Mouse (Mus musculus): ENCODE measurements at regions not wholly inside any gene's neighbourhood (a gene's known extent, or its start where the extent isn't known, plus 50 kb on each side); places are given as distances from the start of the nearest gene placed in this dataset.

GRCm38 (mm10) chr3:14952169-14952729, 66.2 kb downstream of the Car2 start:
- no peak for DNase-seq (ENCODE audit: low spot score in 2 of 2)

GRCm38 (mm10) chr3:14952951-14953350, 66.9 kb downstream of the Car2 start:
- DNase-seq (ENCODE audit: low spot score in 2 of 2): no peak

DNA sequence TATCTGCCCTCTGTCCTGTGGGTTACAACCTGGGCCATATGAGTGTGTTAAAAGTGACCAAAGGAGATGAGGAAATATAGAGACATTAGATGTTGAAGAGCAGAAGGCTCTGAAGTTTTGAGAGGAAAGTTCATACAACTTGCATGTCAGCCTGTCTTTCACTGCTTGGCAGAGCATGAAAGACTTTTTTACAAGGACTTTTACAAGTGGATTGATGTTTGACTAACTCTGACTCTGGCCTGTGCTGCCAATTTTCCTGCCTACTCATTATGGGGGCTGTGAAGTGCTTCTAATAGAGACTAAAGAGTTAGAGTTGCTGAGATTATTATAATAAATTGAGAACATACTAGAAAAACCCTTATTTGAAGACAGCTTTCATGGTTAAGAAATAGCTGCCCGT, 71.4 kb downstream of the Car2 start:
- no peak for DNase-seq (ENCODE audit: low spot score in 2 of 2)

DNA sequence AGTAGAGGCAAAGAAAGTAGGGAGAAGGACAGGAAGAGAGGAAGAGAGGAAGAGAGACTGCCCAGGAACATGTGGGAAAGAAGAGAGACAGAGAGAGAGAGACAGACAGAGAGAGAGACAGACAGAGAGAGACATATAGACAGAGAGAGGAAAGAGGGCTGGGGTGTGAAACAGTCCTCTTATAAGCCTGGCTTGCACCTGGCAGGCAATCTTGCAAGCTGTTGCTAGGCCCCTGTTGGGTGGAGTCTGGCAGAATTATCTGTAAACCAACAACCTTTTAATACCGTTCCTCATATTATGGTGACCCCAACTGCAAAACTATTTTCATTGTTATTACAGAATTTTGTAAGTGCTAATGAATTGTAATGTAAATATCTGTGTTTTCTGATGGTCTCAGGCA, 72.2 kb downstream of the Car2 start:
- DNase-seq (ENCODE audit: low spot score in 2 of 2): no peak

DNA sequence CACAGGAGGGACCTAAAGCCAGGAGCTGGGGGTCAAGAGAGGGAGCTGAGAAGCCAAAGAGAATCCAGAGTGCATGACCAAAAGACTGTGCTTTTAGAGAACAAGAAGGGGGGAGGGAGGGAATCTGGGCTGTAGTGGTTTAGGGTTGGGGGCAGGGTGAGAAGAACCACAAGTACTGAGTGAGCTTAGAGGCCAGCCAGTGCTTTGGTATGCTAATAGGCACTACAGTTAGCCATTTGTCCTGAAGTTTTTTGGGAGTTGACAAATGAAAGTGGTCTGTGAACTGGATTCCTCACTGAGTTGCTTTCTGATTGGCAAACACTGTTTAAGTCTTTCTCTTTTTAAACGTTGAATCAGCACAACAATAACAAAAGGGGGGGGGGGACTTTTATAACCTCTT, 73.5 kb downstream of the Car2 start:
- peak in 1 of 2 experiments; percentile 18 for DNase-seq (ENCODE audit: low spot score in 2 of 2)

DNA sequence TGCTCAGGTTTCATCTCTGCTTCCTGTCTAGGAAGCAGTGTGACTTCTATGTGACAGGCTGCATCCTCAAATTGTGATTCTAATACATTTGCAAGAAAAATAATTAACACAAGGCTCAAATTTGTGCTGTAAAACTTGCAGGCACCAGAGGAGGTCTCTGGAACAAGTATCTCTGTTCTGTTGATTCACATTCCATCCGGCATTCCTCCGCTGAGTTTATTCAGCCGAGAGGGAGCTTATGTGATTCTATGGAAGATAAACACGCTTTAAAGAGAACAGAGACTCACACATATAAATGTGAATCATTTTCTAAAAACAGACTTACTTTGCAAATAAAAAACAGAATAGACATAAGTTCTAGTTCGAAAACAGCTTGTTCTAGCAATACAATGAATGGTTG, 78.7 kb downstream of the Car2 start:
- no peak for DNase-seq (ENCODE audit: low spot score in 2 of 2)

GRCm38 (mm10) chr3:14965438-14966044, 79.5 kb downstream of the Car2 start:
- DNase-seq (ENCODE audit: low spot score in 2 of 2): no peak

- DNase-seq (ENCODE audit: low spot score in 2 of 2): no peak
These were observed 81.2 kb downstream of the Car2 start for GRCm38 (mm10) chr3:14967235-14967634.

DNA sequence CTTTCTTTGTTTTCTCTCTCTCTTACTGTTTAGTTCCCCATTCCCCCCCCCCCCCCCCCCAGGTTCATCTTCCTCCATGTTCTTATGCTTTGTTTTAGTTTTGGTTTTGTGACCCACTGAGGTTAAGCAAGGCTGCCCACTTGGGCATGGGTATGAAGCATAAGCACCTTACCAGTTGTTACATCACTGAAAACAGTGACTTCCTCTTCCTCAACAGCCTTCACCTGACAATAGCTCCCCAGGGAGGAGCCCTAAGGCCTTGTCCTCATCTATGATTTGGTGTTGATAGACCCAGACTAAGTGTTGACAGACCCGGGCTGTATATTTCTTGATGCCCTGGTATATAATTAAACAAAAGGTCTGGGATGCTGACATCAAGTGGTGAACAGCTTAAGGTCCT, 82.3 kb downstream of the Car2 start:
- DNase-seq (ENCODE audit: low spot score in 2 of 2): no peak

- no peak for DNase-seq (ENCODE audit: low spot score in 2 of 2)
These were observed 83.6 kb downstream of the Car2 start for GRCm38 (mm10) chr3:14969698-14970097.

- DNase-seq (ENCODE audit: low spot score in 2 of 2): no peak
These were observed 85.6 kb downstream of the Car2 start for GRCm38 (mm10) chr3:14971647-14972046.

- DNase-seq (ENCODE audit: low spot score in 2 of 2): no peak
These were observed 88.7 kb downstream of the Car2 start for GRCm38 (mm10) chr3:14974758-14975157.

- DNase-seq (ENCODE audit: low spot score in 2 of 2): no peak
These were observed 89.1 kb downstream of the Car2 start for GRCm38 (mm10) chr3:14975203-14975602.

DNA sequence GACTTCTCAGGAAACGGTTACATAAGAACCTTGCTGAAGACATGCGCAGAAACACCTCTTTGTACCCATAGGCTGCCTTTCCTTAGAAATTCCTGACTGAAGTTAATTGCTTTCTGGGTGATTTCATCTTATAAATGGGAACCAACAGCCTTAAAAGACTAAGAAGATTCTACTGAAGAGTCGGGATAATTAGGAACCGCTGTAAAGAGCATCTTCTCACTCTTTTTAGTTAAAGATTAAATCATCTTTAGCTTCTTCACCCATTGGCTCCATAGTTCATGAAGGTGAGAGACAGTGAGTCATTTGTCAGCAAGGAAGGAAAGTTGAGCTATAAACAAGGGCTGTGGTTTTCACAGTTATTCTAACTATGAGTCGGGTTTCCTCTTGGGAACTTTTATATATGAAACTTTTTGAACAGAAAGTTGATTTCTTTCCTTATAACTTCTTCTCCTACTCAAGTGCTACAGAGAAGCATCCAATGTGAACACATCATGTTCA, 93.1 kb downstream of the Car2 start:
- no peak for DNase-seq (ENCODE audit: low spot score in 2 of 2)

GRCm38 (mm10) chr3:14989635-14990034, 103.6 kb downstream of the Car2 start:
- DNase-seq (ENCODE audit: low spot score in 2 of 2): no peak

DNA sequence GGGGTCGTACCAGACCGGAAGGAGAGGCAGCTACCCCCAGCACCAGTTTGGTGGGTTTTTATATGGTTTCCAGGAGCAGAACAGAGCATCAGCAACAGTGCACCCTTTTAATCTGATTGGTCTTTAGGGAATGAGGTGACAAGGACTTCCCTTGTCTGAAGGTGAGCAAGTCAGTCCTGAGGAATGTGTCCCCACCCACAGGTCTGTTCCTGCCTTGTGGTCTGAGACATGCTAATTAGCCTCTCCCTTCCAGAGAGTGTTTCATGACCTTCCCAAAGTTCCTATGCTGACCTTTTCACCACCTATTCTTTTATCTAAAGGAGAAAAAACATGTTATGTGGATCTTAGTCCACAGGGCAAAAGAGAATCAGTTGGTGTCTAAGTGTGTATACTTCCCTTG, 107.9 kb downstream of the Car2 start:
- DNase-seq (ENCODE audit: low spot score in 2 of 2): no peak

DNA sequence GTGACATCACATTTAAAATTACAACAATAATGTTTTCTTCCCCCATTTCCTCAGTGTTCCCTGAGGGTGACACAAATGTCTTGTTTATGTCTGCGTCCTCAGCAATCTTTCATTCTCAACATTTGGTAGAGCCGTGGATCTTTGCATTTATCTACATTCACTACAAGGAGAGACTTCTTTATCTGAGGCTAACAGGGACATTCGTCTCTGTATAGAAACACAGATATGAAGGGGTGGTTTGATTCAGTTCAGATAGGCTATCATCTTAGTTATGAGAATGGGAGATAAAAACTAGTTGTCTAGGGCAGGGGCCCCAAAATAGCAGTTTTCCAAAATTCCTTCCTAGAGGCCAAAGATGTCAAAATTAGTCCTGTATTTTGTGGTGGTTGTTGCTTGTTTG, 111.2 kb downstream of the Car2 start:
- no peak for DNase-seq (ENCODE audit: low spot score in 2 of 2)

DNA sequence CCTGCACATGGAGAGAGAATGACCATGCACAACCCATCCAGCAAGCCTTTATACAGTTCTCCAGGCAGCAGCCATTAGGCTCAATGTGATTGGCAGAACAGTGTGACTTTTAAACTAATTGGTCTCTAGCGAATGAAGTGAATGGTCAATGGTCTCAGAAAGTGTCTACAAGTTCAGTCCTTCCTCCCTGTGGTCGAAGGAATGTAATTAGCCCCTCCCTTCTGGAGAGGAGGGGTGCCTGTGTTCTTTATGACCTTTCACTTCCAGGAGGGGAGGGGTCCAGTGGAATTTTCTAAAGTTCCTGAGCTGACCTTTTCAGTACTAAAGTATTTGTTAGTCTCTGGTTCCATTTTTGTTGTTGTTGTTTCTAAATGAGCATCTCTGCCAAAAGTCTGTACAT, 112.4 kb downstream of the Car2 start:
- no peak for DNase-seq (ENCODE audit: low spot score in 2 of 2)

GRCm38 (mm10) chr3:14999411-14999810, 113.3 kb downstream of the Car2 start:
- DNase-seq (ENCODE audit: low spot score in 2 of 2): no peak

DNA sequence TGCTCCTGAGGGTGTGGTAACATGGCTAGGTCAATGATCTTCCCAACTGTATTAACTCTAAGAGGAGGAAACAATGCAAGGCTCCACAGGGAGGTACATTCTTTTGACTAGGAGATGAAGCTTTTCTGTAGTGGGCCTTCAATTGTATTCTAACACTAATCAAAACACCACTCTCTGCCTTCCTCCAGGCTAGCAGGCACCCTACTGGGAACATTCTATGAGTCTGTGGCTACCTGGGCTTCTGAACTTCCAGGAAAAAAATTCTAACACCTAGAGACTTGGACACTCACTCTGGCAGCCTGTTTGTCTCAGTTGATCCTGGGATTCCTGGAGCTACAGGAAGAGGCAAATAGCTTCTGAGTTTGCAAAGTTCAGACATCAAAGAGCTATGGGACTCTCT, 113.8 kb downstream of the Car2 start:
- no peak for DNase-seq (ENCODE audit: low spot score in 2 of 2)

DNA sequence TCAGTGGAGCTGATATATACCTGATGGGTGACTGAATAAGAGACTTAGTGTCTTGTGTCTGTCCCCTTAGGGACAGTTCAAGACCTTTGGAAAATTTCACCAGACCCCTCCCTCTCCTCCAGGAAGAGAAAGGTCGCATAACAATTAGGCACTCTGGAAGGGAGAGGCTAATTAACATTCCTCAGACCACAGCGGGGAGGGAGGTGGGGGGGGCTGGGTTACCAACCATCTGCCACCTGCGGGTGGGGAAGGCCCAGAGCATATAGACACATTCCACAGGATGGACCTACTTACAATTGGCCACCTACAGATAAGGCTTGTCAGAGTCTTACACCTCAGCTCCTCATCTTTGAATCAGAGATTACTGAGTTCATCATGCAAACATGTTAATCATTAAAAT, 114.6 kb downstream of the Car2 start:
- no peak for DNase-seq (ENCODE audit: low spot score in 2 of 2)

DNA sequence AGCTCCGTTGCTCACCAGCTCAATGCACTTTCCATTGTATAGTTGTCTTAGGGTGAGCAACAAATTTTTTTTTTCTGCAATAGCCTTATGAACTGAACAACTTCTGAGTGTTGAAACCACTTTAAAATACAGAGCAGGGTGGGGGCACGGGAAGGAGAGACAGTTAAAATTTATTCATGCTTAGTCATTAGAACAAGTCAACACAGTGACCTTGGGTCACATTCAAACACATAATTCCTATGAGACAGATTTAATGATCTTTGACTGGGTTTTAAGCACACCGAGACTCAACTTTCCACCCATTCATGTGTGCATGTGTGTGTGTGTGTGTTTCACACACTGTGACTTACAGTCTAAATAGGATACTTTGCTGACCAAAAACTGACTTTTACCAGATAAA, 121.7 kb downstream of the Car2 start:
- no peak for DNase-seq (ENCODE audit: low spot score in 2 of 2)

GRCm38 (mm10) chr3:15008501-15008900, 122.4 kb downstream of the Car2 start:
- DNase-seq (ENCODE audit: low spot score in 2 of 2): no peak

DNA sequence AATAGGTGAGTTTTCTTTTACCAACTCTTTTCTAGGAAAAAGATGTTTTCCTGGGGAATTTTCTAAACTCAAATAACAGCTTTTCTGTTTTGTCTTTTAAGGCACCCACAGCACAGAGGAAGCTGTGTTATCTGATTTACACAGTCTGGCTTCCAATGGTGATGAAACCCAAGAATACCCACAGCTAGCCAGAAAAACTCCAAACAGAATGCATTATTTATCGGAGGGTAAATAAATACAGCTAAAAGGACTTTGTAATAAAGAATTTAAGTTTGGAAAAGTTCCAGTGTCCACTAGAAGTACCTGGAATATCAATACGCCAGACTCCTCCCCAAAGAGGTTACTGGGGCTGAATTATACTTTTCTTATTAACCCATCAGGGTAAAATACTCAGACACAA, 123.7 kb downstream of the Car2 start:
- DNase-seq (ENCODE audit: low spot score in 2 of 2): no peak
